Mouse (Mus musculus): ENCODE measurements around the gene Arhgef10l. TPM values are rescaled to one million over a fixed set of nuclear protein-coding genes. Genes with fewer than 3 reads are reported as not detected.
A peak's percentile ranks its signal among the peaks of the same experiment; 100 is the strongest.

Arhgef10l gene
- polyA plus RNA-seq, 1 experiment from 2014 or later: 6.3 TPM

DNA sequence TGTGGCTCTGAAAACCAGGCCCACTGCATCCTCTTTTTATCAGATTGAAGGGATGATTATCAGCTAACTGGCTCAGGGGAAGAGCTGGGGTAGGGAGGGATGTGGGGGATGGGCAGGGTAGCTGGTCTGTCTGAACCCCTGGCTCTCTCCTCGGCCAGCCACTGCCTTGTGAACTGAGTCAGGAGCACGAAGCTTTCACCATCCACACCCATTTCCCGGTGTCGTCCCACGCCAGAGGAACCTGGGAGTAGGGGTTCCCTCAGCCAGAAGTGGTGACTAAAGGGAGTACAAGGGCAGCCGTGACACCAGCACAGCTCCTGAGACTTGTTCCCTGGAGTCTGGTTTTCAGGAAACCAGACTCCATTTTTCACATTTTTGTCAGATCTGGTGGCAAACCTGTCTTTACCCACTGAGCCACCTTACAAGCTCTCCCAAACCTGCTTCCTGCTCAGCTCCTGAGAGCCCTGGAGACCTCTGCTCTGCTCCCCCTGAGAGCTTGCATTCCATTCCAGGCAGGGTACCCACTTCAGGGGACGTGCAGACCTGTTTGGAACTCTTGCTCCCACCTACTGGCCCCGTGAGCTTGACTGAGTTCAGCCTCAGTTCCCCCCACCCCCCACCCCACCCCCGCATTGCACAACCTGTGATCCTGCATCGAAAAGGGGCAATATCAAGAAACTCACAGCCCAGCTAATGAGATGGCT, 2.8 kb downstream of the Arhgef10l start:
- WGBS (ENCODE audit: insufficient replicate concordance): 19% methylated on average over 10 of the region's 10 CpGs
- no peak for TF ChIP-seq EP300 (IDR thresholded peaks at IDR 0.05; ENCODE audit: low read depth)
- no peak for TF ChIP-seq CTCF (IDR thresholded peaks at IDR 0.05; ENCODE audit: low read depth)
- ATAC-seq (no peak), DNase-seq (no peak)
- peaks cover 8% of the 10 kb centered on the region; the same call in 1 of the 2 replicates for H3K4me1 ChIP-seq (ENCODE audit: insufficient read depth)
- H3K27me3 ChIP-seq (ENCODE audit: insufficient read depth, low read length): no peaks in the 10 kb centered on the region
- H3K36me3 ChIP-seq (replicated peaks; ENCODE audit: insufficient read depth, low read length): no peaks in the 10 kb centered on the region
- H3K27ac ChIP-seq (ENCODE audit: low read depth): no peak overlapping the region
- no peak overlapping the region for H3K4me3 ChIP-seq (ENCODE audit: low read depth, low read length)
- no peaks in the 10 kb centered on the region for H3K9me3 ChIP-seq (ENCODE audit: low read length)
- no peak overlapping the region; the same call in 1 of the 2 replicates for H3K9ac ChIP-seq (replicated peaks)
- H3K4me2 ChIP-seq (ENCODE audit: low read depth, low read length): no peak overlapping the region

DNA sequence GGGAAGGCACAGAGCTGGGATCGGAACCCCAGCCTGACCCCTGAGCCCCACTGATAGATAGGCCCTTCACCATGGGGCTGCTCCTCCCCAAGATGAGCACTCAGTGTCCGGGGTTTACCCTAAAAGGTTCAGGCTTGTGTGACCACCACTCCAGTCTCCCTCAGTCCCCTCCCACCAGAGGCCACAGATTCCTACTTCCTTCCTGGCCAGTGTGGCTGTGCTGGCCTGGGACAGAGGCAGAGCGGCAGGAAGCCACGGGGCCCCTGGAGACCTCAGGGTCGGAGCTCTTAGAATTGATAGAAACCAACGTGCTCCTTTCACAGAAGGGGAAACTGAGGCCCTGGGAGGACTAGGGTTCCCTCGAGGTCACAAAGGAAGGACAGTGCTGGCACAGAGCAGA, 3.4 kb downstream of the Arhgef10l start:
- no peak for DNase-seq
- WGBS (ENCODE audit: insufficient replicate concordance): 11% methylated on average over 7 of the region's 7 CpGs
- Histone ChIP-seq H3K4me3 (ENCODE audit: low read depth, low read length) (no peak overlapping the region), H3K4me2 (ENCODE audit: low read depth, low read length) (no peak overlapping the region), H3K27me3 (ENCODE audit: insufficient read depth, low read length) (no peaks in the 10 kb centered on the region), H3K9me3 (ENCODE audit: low read length) (no peaks in the 10 kb centered on the region), H3K4me1 (ENCODE audit: insufficient read depth) (peaks cover 12% of the 10 kb centered on the region; the same call in 1 of the 2 replicates), H3K27ac (ENCODE audit: low read depth) (no peak overlapping the region), H3K36me3 (replicated peaks; ENCODE audit: insufficient read depth, low read length) (no peaks in the 10 kb centered on the region), H3K9ac (replicated peaks) (no peak overlapping the region)
- TF ChIP-seq CTCF (IDR thresholded peaks at IDR 0.05; ENCODE audit: low read depth) (no peak), EP300 (IDR thresholded peaks at IDR 0.05; ENCODE audit: low read depth) (no peak)
- no peak for ATAC-seq

DNA sequence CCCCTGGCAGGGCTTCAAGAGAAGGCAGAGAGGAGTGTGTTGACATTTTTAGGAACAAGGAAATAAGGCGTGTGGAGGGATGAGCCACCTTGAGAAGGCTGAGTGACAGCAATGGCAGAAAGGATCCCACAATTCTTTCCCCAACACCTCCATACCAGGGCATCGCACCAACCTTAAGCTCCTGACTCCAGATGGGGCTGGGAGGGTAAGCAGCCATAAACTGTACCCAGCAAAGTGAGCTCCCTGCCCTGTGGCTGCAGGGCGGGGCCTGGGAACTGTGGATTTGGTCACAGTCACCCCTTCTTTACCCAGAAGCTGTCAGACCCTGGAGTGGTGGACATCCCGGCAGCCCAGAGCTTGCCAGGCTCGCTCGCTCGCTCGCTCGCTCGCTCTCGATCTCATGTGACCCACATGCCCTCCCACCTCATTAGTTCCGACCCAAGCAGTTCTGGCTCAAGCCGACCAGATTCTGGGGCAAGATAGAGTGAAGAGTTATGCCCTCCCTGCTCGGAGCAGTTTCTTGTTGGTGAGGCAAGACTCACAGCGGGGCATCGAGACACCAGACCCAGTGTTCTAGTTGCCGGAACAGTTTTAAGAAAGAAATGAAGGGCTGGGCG, 4.3 kb downstream of the Arhgef10l start:
- Histone ChIP-seq H3K4me1 (ENCODE audit: insufficient read depth) (peaks cover 14% of the 10 kb centered on the region; the same call in 1 of the 2 replicates), H3K36me3 (replicated peaks; ENCODE audit: insufficient read depth, low read length) (no peaks in the 10 kb centered on the region), H3K4me3 (ENCODE audit: low read depth, low read length) (no peak overlapping the region), H3K27me3 (ENCODE audit: insufficient read depth, low read length) (no peaks in the 10 kb centered on the region), H3K27ac (ENCODE audit: low read depth) (no peak overlapping the region), H3K9ac (replicated peaks) (no peak overlapping the region), H3K9me3 (ENCODE audit: low read length) (no peaks in the 10 kb centered on the region), H3K4me2 (ENCODE audit: low read depth, low read length) (no peak overlapping the region)
- ATAC-seq (no peak), DNase-seq (no peak)
- 66% methylated on average over 18 of the region's 18 CpGs for WGBS (ENCODE audit: insufficient replicate concordance)
- TF ChIP-seq EP300 (IDR thresholded peaks at IDR 0.05; ENCODE audit: low read depth) (no peak), CTCF (IDR thresholded peaks at IDR 0.05; ENCODE audit: low read depth) (no peak)

DNA sequence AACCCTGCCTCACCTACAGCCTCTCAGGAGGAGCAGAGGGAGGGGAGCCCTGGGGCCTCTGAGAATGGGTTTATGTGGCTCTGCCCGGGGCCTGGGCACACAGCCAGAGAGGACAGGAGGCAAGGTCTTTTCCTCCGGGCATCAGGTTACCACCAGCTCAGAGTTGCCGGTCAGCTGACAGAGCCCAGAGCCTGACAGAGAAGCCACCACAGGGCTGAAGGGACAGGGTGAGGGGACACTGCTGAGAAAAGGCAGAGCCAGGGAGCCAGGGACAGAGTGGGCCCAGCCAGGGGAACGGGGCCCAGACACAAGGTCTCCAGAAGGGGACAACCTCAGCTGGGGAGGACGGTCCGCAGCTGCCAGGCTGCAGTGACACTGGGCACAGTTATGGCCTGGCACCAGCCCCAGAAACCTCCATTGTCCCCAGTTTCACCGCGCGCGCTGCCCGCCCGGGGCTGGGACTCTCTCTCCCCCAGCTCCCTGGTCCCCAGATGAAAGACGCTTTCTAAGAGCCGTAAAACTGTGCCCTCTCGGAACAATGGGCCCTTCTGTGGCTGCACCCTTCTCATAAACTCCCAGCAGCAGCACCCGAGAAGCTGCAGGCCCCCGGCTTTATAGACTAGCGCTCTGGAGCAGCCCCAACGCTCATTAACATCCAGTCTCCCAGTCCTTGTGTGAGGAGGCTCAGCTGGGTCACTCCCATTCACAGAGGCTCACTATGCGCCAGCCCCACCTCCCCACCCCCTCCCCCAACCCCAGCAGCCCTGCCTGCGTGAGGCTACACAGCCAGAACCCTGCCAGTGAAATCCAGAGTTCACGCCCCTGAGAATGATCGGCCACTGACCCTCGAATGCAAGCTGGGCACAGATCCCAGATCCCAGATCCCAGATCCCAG, 7.9 kb downstream of the Arhgef10l start:
- no peaks in the 10 kb centered on the region for H3K27me3 ChIP-seq (ENCODE audit: insufficient read depth, low read length)
- DNase-seq: peak; percentile 61
- peak; percentile 79 for ATAC-seq
- 41% methylated on average over 18 of the region's 24 CpGs for WGBS (ENCODE audit: insufficient replicate concordance)
- H3K4me1 ChIP-seq (ENCODE audit: insufficient read depth): peaks cover 13% of the 10 kb centered on the region; the same call in 1 of the 2 replicates
- no peaks in the 10 kb centered on the region for H3K36me3 ChIP-seq (replicated peaks; ENCODE audit: insufficient read depth, low read length)
- 0 out of 2 replicates have a peak overlapping the region, but pooled peaks have one; percentile 26 for H3K9ac ChIP-seq (replicated peaks)
- TF ChIP-seq EP300 (IDR thresholded peaks at IDR 0.05; ENCODE audit: low read depth) (no peak), CTCF (IDR thresholded peaks at IDR 0.05; ENCODE audit: low read depth) (no peak)
- no peak overlapping the region for H3K4me3 ChIP-seq (ENCODE audit: low read depth, low read length)
- H3K27ac ChIP-seq (ENCODE audit: low read depth): peak overlapping the region; percentile 23; the same call in 1 of the 2 replicates
- no peaks in the 10 kb centered on the region for H3K9me3 ChIP-seq (ENCODE audit: low read length)
- H3K4me2 ChIP-seq (ENCODE audit: low read depth, low read length): peak overlapping the region; percentile 20; the same call in 1 of the 2 replicates

DNA sequence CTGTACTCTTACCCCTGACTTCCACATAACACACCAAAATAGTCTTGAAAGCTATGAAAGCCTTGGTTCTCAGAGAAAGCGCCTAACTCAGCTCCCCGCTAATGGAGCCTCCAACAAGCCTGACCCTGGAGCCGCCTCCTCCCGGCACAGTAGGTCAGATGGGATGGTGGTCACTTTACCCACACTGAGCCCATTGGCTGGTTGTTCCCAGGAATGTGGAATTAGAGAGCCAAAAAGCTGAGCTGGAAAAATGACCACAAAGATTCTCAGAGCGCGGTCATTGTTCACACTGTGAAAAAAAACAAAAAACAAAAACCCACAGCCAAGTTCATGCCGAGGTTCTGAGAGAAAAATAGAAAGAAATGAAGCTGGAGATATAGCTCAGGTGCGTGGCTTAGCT, 9.3 kb downstream of the Arhgef10l start:
- no peak overlapping the region for H3K9ac ChIP-seq (replicated peaks)
- H3K27ac ChIP-seq (ENCODE audit: low read depth): no peak overlapping the region
- H3K9me3 ChIP-seq (ENCODE audit: low read length): no peaks in the 10 kb centered on the region
- H3K4me1 ChIP-seq (ENCODE audit: insufficient read depth): peaks cover 8% of the 10 kb centered on the region; the same call in 1 of the 2 replicates
- TF ChIP-seq CTCF (IDR thresholded peaks at IDR 0.05; ENCODE audit: low read depth) (no peak), EP300 (IDR thresholded peaks at IDR 0.05; ENCODE audit: low read depth) (no peak)
- DNase-seq (no peak), ATAC-seq (no peak)
- H3K4me3 ChIP-seq (ENCODE audit: low read depth, low read length): no peak overlapping the region
- H3K36me3 ChIP-seq (replicated peaks; ENCODE audit: insufficient read depth, low read length): no peaks in the 10 kb centered on the region
- H3K27me3 ChIP-seq (ENCODE audit: insufficient read depth, low read length): no peaks in the 10 kb centered on the region
- no peak overlapping the region for H3K4me2 ChIP-seq (ENCODE audit: low read depth, low read length)
- 77% methylated on average over 8 of the region's 8 CpGs for WGBS (ENCODE audit: insufficient replicate concordance)

DNA sequence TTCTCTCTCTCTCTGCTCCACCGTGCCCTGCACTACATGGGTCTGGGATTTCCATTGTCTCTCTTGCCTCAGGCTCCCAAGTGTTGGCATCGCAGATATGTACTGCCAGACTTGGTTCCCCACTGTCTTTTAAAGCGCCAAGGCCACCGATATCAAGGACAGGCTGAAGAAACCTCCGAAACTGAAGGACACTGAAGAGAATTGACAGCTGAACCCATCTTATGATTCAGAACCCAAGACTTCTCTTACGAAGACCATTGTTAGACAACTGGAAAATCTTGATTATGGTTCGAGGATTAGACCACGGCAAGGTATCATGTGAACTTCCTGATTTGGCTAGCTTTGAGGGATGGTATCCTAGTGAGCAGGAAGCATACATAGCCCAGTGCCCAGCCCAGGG, 11.0 kb downstream of the Arhgef10l start:
- Histone ChIP-seq H3K36me3 (replicated peaks; ENCODE audit: insufficient read depth, low read length) (no peaks in the 10 kb centered on the region), H3K27me3 (ENCODE audit: insufficient read depth, low read length) (peaks cover under 1% of the 10 kb centered on the region; the same call in 1 of the 2 replicates), H3K4me2 (ENCODE audit: low read depth, low read length) (no peak overlapping the region), H3K4me1 (ENCODE audit: insufficient read depth) (peaks cover 8% of the 10 kb centered on the region; the same call in 1 of the 2 replicates), H3K9ac (replicated peaks) (no peak overlapping the region), H3K9me3 (ENCODE audit: low read length) (no peaks in the 10 kb centered on the region), H3K4me3 (ENCODE audit: low read depth, low read length) (no peak overlapping the region), H3K27ac (ENCODE audit: low read depth) (no peak overlapping the region)
- 42% methylated on average over 8 of the region's 8 CpGs for WGBS (ENCODE audit: insufficient replicate concordance)
- ATAC-seq (no peak), DNase-seq (no peak)
- TF ChIP-seq CTCF (IDR thresholded peaks at IDR 0.05; ENCODE audit: low read depth) (no peak), EP300 (IDR thresholded peaks at IDR 0.05; ENCODE audit: low read depth) (no peak)

Data from liver, postnatal 0 days (tissue).